Mouse (Mus musculus): Measurements from ENCODE around the gene Gm21915. TPM values are rescaled to one million over a fixed set of nuclear protein-coding genes. Genes with fewer than 3 reads are reported as not detected.
A peak's percentile ranks its signal among the peaks of the same experiment; 100 is the strongest.

Gene Gm21915
- polyA plus RNA-seq, 2 experiments: not detected

DNA sequence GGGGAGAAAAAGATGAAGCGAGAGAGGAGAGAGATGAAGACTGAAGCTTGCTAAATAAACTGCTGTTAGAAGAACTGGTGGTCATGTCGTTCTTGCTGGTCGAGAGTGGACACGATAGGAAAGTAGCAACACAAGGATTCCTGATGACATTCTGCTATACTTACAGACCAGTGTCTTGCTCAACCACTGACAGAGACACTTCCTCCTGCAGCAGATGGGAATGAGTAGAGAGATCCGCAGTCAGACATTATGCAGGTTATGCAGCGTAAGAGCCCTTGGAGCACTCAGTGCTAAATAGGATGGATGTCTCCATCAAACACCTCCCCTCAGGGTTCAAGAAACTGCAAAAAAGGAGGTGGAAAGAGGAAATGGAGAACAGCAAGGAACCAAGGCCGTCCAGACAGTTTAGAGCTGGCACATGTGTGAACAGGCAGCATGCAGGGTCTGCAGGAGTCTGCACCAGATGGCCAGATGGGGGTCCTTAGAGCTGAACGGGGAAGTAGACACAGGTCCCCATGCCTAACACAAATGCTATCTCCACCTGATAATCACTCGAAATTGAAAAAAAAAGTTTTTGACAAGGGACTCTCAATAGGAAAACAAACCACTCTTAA, 4.1 kb upstream of the Gm21915 start:
- no peaks in the 10 kb centered on the region for H3K36me3 ChIP-seq (replicated peaks; ENCODE audit: control insufficient read depth, insufficient read depth, low read depth)
- H3K9me3 ChIP-seq (ENCODE audit: control insufficient read depth, low read length): no peaks in the 10 kb centered on the region
- H3K4me2 ChIP-seq (ENCODE audit: low read depth): no peak overlapping the region
- no peak overlapping the region for H3K4me3 ChIP-seq (ENCODE audit: insufficient read depth in 1 of 2, low read depth in 2 of 2, low read length in 2 of 2)
- TF ChIP-seq EP300 (IDR thresholded peaks at IDR 0.05; ENCODE audit: low read depth) (no peak), CTCF (IDR thresholded peaks at IDR 0.05; ENCODE audit: low read depth) (no peak)
- DNase-seq (ENCODE audit: low read depth in 3 of 3, low spot score in 3 of 3) (no peak), ATAC-seq (ENCODE audit: insufficient read depth) (no peak)
- no peak overlapping the region for H3K9ac ChIP-seq (replicated peaks)
- 56% methylated on average over 9 of the region's 9 CpGs for WGBS (ENCODE audit: insufficient replicate concordance)
- H3K27me3 ChIP-seq (ENCODE audit: control insufficient read depth, insufficient read depth, low read length): no peaks in the 10 kb centered on the region
- H3K4me1 ChIP-seq (replicated peaks; ENCODE audit: control insufficient read depth in 2 of 2, insufficient read depth in 2 of 2, low read length in 1 of 2): no peaks in the 10 kb centered on the region
- no peak overlapping the region for H3K27ac ChIP-seq

DNA sequence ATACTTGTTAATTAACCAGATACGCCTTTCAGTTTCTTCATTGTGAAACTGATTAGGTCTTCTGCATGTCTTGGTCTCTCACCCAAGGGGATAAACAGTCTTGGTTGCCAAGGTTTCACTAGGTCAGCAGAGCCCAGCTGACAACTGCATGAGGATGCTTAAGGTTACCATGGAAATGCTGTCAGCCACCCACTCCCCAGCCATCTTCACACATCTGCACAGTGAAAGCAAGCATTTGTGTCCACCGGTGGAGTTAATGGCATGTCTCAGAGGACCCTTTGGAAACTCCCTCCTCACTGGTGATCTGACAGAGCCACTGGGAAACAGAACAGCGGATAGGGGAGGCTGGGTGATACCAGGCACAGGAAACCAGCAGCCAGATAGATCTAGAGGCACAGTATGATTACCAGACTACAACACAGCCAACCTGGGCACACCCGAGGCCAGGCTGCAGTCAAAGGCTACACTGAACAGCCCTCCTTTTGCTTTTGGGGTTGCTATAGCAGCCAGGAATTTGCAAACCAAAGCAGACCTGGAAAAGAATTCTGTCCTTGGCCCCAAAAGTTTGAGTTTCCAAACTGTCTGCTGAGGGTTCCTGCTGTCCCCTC, 1.0 kb downstream of the Gm21915 start:
- no peaks in the 10 kb centered on the region for H3K36me3 ChIP-seq (replicated peaks; ENCODE audit: control insufficient read depth, insufficient read depth, low read depth)
- WGBS (ENCODE audit: insufficient replicate concordance): 42% methylated on average over 4 of the region's 4 CpGs
- H3K4me2 ChIP-seq (ENCODE audit: low read depth): no peak overlapping the region
- no peaks in the 10 kb centered on the region for H3K9me3 ChIP-seq (ENCODE audit: control insufficient read depth, low read length)
- H3K27me3 ChIP-seq (ENCODE audit: control insufficient read depth, insufficient read depth, low read length): no peaks in the 10 kb centered on the region
- H3K4me1 ChIP-seq (replicated peaks; ENCODE audit: control insufficient read depth in 2 of 2, insufficient read depth in 2 of 2, low read length in 1 of 2): no peaks in the 10 kb centered on the region
- H3K27ac ChIP-seq: no peak overlapping the region
- H3K9ac ChIP-seq (replicated peaks): no peak overlapping the region
- no peak overlapping the region for H3K4me3 ChIP-seq (ENCODE audit: insufficient read depth in 1 of 2, low read depth in 2 of 2, low read length in 2 of 2)
- no peak for DNase-seq (ENCODE audit: low read depth in 3 of 3, low spot score in 3 of 3)
- no peak for ATAC-seq (ENCODE audit: insufficient read depth)
- no peak for TF ChIP-seq CTCF (IDR thresholded peaks at IDR 0.05; ENCODE audit: low read depth)
- TF ChIP-seq EP300 (IDR thresholded peaks at IDR 0.05; ENCODE audit: low read depth): no peak

DNA sequence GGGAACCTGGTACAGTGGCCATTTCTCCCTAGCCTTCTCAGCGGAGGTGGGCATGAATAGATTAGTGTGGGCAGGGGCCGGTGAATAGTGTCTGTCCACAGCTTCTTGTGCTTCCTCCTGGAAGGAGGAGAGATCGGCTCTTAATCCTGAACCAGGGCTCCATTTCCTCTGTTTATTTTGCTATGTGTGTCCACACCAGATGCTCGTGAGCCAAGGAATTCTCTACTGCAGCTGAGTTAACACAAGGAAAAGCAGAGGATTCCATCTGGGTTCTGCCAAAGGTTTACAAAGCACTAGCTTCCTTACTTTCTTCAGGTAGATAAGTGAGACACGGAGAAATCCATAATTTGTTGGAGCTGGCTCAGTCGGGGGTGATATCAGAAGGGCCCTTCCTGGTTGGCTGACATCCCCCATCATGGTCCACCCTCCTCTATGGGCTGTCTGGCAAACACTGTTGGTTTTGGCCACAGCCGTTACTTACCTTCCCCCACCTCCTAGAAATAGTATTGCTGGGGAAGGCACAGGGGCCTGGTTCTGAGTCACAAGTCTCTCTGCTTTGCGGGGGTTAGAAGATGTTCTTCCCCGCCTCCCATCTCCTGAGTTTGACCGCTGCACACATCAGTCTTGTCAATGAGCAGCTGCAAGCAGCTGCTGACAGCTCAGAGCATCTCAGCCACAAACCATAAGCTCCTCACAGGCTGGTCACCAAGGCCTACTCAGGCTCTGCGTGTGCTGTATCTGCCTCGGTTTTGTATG, 5.0 kb downstream of the Gm21915 start:
- Histone ChIP-seq H3K4me3 (ENCODE audit: insufficient read depth in 1 of 2, low read depth in 2 of 2, low read length in 2 of 2) (no peak overlapping the region), H3K27me3 (ENCODE audit: control insufficient read depth, insufficient read depth, low read length) (no peaks in the 10 kb centered on the region), H3K4me1 (replicated peaks; ENCODE audit: control insufficient read depth in 2 of 2, insufficient read depth in 2 of 2, low read length in 1 of 2) (no peaks in the 10 kb centered on the region), H3K9me3 (ENCODE audit: control insufficient read depth, low read length) (no peaks in the 10 kb centered on the region), H3K27ac (no peak overlapping the region), H3K4me2 (ENCODE audit: low read depth) (no peak overlapping the region), H3K36me3 (replicated peaks; ENCODE audit: control insufficient read depth, insufficient read depth, low read depth) (no peaks in the 10 kb centered on the region), H3K9ac (replicated peaks) (no peak overlapping the region)
- 52% methylated on average over 12 of the region's 12 CpGs for WGBS (ENCODE audit: insufficient replicate concordance)
- ATAC-seq (ENCODE audit: insufficient read depth): no peak
- no peak for TF ChIP-seq CTCF (IDR thresholded peaks at IDR 0.05; ENCODE audit: low read depth)
- no peak for TF ChIP-seq EP300 (IDR thresholded peaks at IDR 0.05; ENCODE audit: low read depth)
- no peak for DNase-seq (ENCODE audit: low read depth in 3 of 3, low spot score in 3 of 3)

DNA sequence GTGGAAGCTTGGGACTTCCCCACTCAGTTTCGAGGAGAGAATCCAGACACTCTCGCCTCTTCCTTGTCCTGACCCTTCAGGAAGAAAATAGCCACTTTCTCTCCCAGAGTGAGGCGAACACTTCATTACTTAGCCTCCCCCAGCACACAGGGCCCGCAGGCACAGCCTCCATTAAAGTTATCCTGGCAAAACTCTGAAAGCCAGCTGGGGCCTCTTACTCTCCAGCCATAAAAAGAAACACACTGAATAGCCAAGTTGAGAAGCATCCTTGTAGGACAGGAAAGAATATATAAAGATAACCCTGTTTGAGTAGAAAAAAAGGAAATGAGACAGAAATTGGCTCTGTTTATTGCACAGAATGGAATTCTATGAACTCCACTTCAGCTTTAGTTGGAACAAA, 8.2 kb downstream of the Gm21915 start:
- Histone ChIP-seq H3K9me3 (ENCODE audit: control insufficient read depth, low read length) (no peaks in the 10 kb centered on the region), H3K9ac (replicated peaks) (no peak overlapping the region), H3K27ac (no peak overlapping the region), H3K36me3 (replicated peaks; ENCODE audit: control insufficient read depth, insufficient read depth, low read depth) (no peaks in the 10 kb centered on the region), H3K4me2 (ENCODE audit: low read depth) (no peak overlapping the region), H3K4me1 (replicated peaks; ENCODE audit: control insufficient read depth in 2 of 2, insufficient read depth in 2 of 2, low read length in 1 of 2) (no peaks in the 10 kb centered on the region), H3K27me3 (ENCODE audit: control insufficient read depth, insufficient read depth, low read length) (no peaks in the 10 kb centered on the region), H3K4me3 (ENCODE audit: insufficient read depth in 1 of 2, low read depth in 2 of 2, low read length in 2 of 2) (no peak overlapping the region)
- ATAC-seq (ENCODE audit: insufficient read depth): no peak
- 38% methylated on average over 4 of the region's 4 CpGs for WGBS (ENCODE audit: insufficient replicate concordance)
- TF ChIP-seq CTCF (IDR thresholded peaks at IDR 0.05; ENCODE audit: low read depth): no peak
- TF ChIP-seq EP300 (IDR thresholded peaks at IDR 0.05; ENCODE audit: low read depth): no peak
- DNase-seq (ENCODE audit: low read depth in 3 of 3, low spot score in 3 of 3): no peak

DNA sequence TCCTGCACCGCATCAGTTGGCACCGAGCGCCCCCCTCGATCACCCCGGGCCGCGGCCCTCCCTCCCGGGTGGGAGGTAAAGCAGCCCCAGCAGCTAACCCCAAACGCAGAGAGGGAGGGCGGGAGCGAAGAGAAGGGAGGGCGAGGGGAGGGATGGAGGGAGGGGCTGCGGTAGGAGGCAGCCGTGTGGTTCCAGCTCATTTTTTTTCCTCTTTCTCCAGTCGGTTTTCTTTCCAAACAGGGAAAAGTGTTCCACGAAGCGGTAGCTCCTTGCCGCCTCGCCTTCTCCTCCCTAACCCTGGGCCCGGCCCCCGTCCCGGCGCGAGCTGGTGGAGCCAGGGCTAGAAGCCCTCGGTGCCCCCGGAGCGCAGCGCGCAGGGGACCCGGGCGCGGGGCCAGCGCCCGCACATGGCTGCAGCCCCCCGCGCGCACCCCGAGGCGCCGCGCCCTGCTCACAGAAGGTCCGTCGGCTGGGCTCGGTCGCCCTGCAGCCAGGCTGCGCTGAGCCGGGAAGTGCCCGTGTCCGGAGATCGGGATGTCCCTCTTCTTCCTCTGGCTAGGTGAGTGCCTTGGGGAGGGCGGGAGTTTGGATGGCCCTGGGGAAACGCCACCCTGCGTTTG, 15.5 kb downstream of the Gm21915 start, which contains the start of gene Clmp:
TSS of gene Clmp (plus strand) at position 162 of the 620 bp plus-strand sequence.
- Histone ChIP-seq H3K9ac (replicated peaks) (no peak within 1 kb of the TSS), H3K27me3 (ENCODE audit: control insufficient read depth, insufficient read depth, low read length) (peaks cover 15% of the 10 kb centered on the region), H3K4me3 (ENCODE audit: insufficient read depth in 1 of 2, low read depth in 2 of 2, low read length in 2 of 2) (peak within 1 kb of the TSS; percentile 44 to 46), H3K4me1 (replicated peaks; ENCODE audit: control insufficient read depth in 2 of 2, insufficient read depth in 2 of 2, low read length in 1 of 2) (no peaks in the 10 kb centered on the region), H3K36me3 (replicated peaks; ENCODE audit: control insufficient read depth, insufficient read depth, low read depth) (no peaks in the 10 kb centered on the region), H3K4me2 (ENCODE audit: low read depth) (peak within 1 kb of the TSS; percentile 54), H3K27ac (no peak within 1 kb of the TSS), H3K9me3 (ENCODE audit: control insufficient read depth, low read length) (no peaks in the 10 kb centered on the region)
- no peak for TF ChIP-seq EP300 (IDR thresholded peaks at IDR 0.05; ENCODE audit: low read depth)
- TF ChIP-seq CTCF (IDR thresholded peaks at IDR 0.05; ENCODE audit: low read depth): no peak
- 3% methylated on average over 47 of the region's 53 CpGs for WGBS (ENCODE audit: insufficient replicate concordance)
- DNase-seq (ENCODE audit: low read depth in 3 of 3, low spot score in 3 of 3) (no peak), ATAC-seq (ENCODE audit: insufficient read depth) (no peak)
